In genomic region chr4:59786661-59787060, GRCm38 (mm10) we compare ENCODE assay signal across 9 mouse cellular contexts. TPM values are rescaled to one million over a fixed set of nuclear protein-coding genes. Genes with fewer than 3 reads are reported as not detected.
DNase-seq lines count a peak whose midpoint lies in the region; ATAC-seq and TF ChIP-seq lines count a peak whose summit lies in the region.
"Had no signal": no experiment of that assay in that cellular context is flagged by ENCODE, and none has a peak within 500 bp of the region (broad histone marks: within the 10 kb centered on the region; RNA-seq: fewer than 3 reads in every experiment).

No protein-coding gene starts in this region.

- peak; percentile 71 for DNase-seq in adipocyte (ENCODE audit: low spot score)
- peak; percentile 70 for DNase-seq in embryo, embryonic 11 days
- DNase-seq in hindbrain, postnatal 0 days (ENCODE audit: low spot score): peak; percentile 79
- DNase-seq in liver, embryonic 13.5 days: peak; percentile 56
- DNase-seq in ovary, postnatal 36 days (ENCODE audit: low spot score): peak; percentile 75
- peak; percentile 91 for DNase-seq in thymus, postnatal 4 days

- ATAC-seq in intestine, postnatal 0 days: no peak
- no peak for ATAC-seq in intestine, embryonic 16.5 days
- no peak for ATAC-seq in hindbrain, postnatal 0 days
- no peak for ATAC-seq in liver, embryonic 13.5 days (ENCODE audit: low read depth)

- no peak overlapping the region for H3K9ac ChIP-seq in intestine, postnatal 0 days (ENCODE audit: low read depth, low read length)
- no peak overlapping the region for H3K9ac ChIP-seq in intestine, embryonic 16.5 days (ENCODE audit: low read depth, low read length)
- H3K9ac ChIP-seq in hindbrain, postnatal 0 days (replicated peaks; ENCODE audit: low read length): no peak overlapping the region
- H3K9ac ChIP-seq in liver, embryonic 13.5 days: no peak overlapping the region
- H3K9ac ChIP-seq: neural tube, embryonic 12.5 days had no signal

- no peaks in the 10 kb centered on the region for H3K4me1 ChIP-seq in intestine, postnatal 0 days (replicated peaks; ENCODE audit: control insufficient read depth, insufficient read depth, low read length)
- H3K4me1 ChIP-seq in intestine, embryonic 16.5 days (ENCODE audit: control insufficient read depth, insufficient read depth, low read length): no peaks in the 10 kb centered on the region
- H3K4me1 ChIP-seq in hindbrain, postnatal 0 days (ENCODE audit: insufficient read depth, low read length): no peaks in the 10 kb centered on the region
- H3K4me1 ChIP-seq in liver, embryonic 13.5 days (replicated peaks): peaks cover 14% of the 10 kb centered on the region

- H3K36me3 ChIP-seq in intestine, postnatal 0 days (ENCODE audit: control insufficient read depth, insufficient read depth): no peaks in the 10 kb centered on the region
- H3K36me3 ChIP-seq in intestine, embryonic 16.5 days (ENCODE audit: control insufficient read depth, insufficient read depth, low read length): no peaks in the 10 kb centered on the region
- no peaks in the 10 kb centered on the region for H3K36me3 ChIP-seq in hindbrain, postnatal 0 days (ENCODE audit: insufficient read depth, low read length)
- no peaks in the 10 kb centered on the region for H3K36me3 ChIP-seq in liver, embryonic 13.5 days
- H3K36me3 ChIP-seq: neural tube, embryonic 12.5 days had no signal

- no peak overlapping the region for H3K4me2 ChIP-seq in intestine, postnatal 0 days (replicated peaks; ENCODE audit: low read depth)
- H3K4me2 ChIP-seq in intestine, embryonic 16.5 days (ENCODE audit: low read depth, low read length): no peak overlapping the region
- no peak overlapping the region for H3K4me2 ChIP-seq in hindbrain, postnatal 0 days (ENCODE audit: low read depth, low read length)
- H3K4me2 ChIP-seq in liver, embryonic 13.5 days: no peak overlapping the region
- H3K4me2 ChIP-seq: neural tube, embryonic 12.5 days had no signal

- H3K27ac ChIP-seq in intestine, postnatal 0 days (ENCODE audit: low read depth, low read length): no peak overlapping the region
- H3K27ac ChIP-seq in intestine, embryonic 16.5 days (ENCODE audit: low read length): no peak overlapping the region
- no peak overlapping the region for H3K27ac ChIP-seq in hindbrain, postnatal 0 days
- H3K27ac ChIP-seq in liver, embryonic 13.5 days: no peak overlapping the region
- H3K27ac ChIP-seq: neural tube, embryonic 12.5 days had no signal

- H3K4me3 ChIP-seq in intestine, postnatal 0 days (ENCODE audit: low read depth, low read length): no peak overlapping the region
- no peak overlapping the region for H3K4me3 ChIP-seq in intestine, embryonic 16.5 days (ENCODE audit: low read length)
- no peak overlapping the region for H3K4me3 ChIP-seq in hindbrain, postnatal 0 days (ENCODE audit: low read length)
- H3K4me3 ChIP-seq in liver, embryonic 13.5 days (replicated peaks): no peak overlapping the region
- H3K4me3 ChIP-seq: neural tube, embryonic 12.5 days had no signal

- TF ChIP-seq CTCF in intestine, postnatal 0 days (IDR thresholded peaks at IDR 0.05; ENCODE audit: low read depth): peak; percentile 96
- peak; percentile 95 for TF ChIP-seq CTCF in hindbrain, postnatal 0 days (IDR thresholded peaks at IDR 0.05; ENCODE audit: low read depth)

- H3K9me3 ChIP-seq in intestine, postnatal 0 days (ENCODE audit: control insufficient read depth): no peaks in the 10 kb centered on the region
- H3K9me3 ChIP-seq in intestine, embryonic 16.5 days (ENCODE audit: control insufficient read depth, low read length): no peaks in the 10 kb centered on the region
- no peaks in the 10 kb centered on the region for H3K9me3 ChIP-seq in hindbrain, postnatal 0 days (ENCODE audit: low read length)
- H3K9me3 ChIP-seq in liver, embryonic 13.5 days (replicated peaks): no peaks in the 10 kb centered on the region
- H3K9me3 ChIP-seq: neural tube, embryonic 12.5 days had no signal

- whole genome bisulfite sequencing in intestine, postnatal 0 days: under 1% methylated on average over 7 of the region's 7 CpGs
- under 1% methylated on average over 7 of the region's 7 CpGs for WGBS in intestine, embryonic 16.5 days
- WGBS in hindbrain, postnatal 0 days: under 1% methylated on average over 7 of the region's 7 CpGs
- 0% methylated on average over 7 of the region's 7 CpGs for WGBS in liver, embryonic 13.5 days (ENCODE audit: insufficient replicate concordance)

- H3K27me3 ChIP-seq in intestine, postnatal 0 days (replicated peaks; ENCODE audit: control insufficient read depth, insufficient read depth, low read length): no peaks in the 10 kb centered on the region
- H3K27me3 ChIP-seq in intestine, embryonic 16.5 days (replicated peaks; ENCODE audit: control insufficient read depth, insufficient read depth, low read length): no peaks in the 10 kb centered on the region
- no peaks in the 10 kb centered on the region for H3K27me3 ChIP-seq in hindbrain, postnatal 0 days (ENCODE audit: insufficient read depth, low read length)
- H3K27me3 ChIP-seq in liver, embryonic 13.5 days: 0 out of 2 replicates have a peak, but pooled peaks cover 2% of the 10 kb centered on the region
- H3K27me3 ChIP-seq: neural tube, embryonic 12.5 days had no signal

RNA-seq across cellular contexts. Expression of gene Inip, which starts 14.7 kb away (rescaled TPM):
- 16.7 and 17.0 TPM in 2 replicates for polyA plus RNA-seq in intestine, postnatal 0 days (2015; fragmentation: Nextera tagmentation; extraction: Ambion mirVana)
- polyA plus RNA-seq in intestine, embryonic 16.5 days (2015; fragmentation: Nextera tagmentation; extraction: Ambion mirVana): 33.3 and 37.6 TPM in 2 replicates
- total RNA-seq in hindbrain, postnatal 0 days (2014; rRNA removed): 20.3 and 20.7 TPM in 2 replicates
- polyA plus RNA-seq in hindbrain, postnatal 0 days (2015; fragmentation: Nextera tagmentation; extraction: Ambion mirVana): 40.2 and 40.5 TPM in 2 replicates
- 24.7 and 30.0 TPM in 2 replicates for polyA plus RNA-seq in liver, embryonic 13.5 days (2015; fragmentation: Nextera tagmentation; extraction: Ambion mirVana)

RNA-seq across cellular contexts. Expression of gene Snx30, which starts 19.0 kb away (rescaled TPM):
- polyA plus RNA-seq in intestine, postnatal 0 days (2015; fragmentation: Nextera tagmentation; extraction: Ambion mirVana): 5.1 and 5.7 TPM in 2 replicates
- polyA plus RNA-seq in intestine, embryonic 16.5 days (2015; fragmentation: Nextera tagmentation; extraction: Ambion mirVana): 4.3 and 5.2 TPM in 2 replicates
- total RNA-seq in hindbrain, postnatal 0 days (2014; rRNA removed): 31.2 and 34.1 TPM in 2 replicates
- polyA plus RNA-seq in hindbrain, postnatal 0 days (2015; fragmentation: Nextera tagmentation; extraction: Ambion mirVana): 15.8 and 18.3 TPM in 2 replicates
- polyA plus RNA-seq in liver, embryonic 13.5 days (2015; fragmentation: Nextera tagmentation; extraction: Ambion mirVana): 3.4 and 4.5 TPM in 2 replicates
